Mouse (Mus musculus): ENCODE measurements around the gene Etv3. TPM values are rescaled to one million over a fixed set of nuclear protein-coding genes. Genes with fewer than 3 reads are reported as not detected.

Etv3 gene
- polyA plus RNA-seq, 1 experiment from 2014 or later: 7.3 TPM

DNA sequence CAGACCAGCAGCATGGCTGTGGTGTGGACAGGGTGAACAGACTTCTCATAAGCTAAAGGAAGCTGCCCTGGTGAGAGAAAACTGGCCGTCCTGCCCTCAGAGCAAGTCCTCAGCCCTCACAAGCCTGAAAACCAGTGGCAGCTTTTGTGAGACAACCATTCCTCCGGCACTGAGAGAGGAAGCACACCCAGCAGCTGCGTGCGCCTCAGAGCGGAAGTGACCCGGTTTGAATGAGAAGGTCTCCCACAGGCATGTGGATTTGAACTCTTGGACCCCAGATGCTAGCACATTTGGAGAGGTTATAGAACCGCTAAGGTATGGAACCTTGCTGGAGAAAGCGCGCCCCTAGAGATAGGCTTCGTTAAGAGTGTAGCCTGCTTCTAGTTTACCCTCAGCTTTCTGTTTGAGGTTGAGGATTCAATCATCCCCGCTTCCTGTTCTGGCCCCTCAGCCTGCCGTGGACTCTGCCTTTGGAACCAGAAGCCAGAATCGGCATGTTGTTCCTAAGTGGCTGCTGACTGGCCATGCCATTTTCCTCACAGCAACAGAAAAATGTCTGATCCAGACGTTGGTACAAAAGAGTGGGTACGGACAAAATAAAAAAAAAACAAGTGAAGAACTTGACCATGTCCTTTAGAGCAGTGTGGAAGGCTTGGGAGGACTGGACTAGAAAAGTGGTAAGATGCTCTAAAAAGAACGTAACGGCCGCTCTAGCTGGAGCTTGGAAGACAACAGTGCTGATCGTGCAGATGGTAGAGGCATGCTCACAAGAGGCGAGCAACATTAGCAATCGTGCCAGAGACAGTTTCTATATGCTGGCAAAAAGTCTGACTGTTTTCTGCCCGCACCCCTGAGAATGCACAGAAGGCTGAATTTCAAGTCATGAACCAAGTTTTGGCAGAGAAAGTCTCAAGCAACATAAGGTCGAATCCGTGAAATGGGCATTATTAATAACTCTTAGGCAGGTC lies 24.8 kb upstream of the Etv3 start:
- Histone ChIP-seq H3K9me3 (ENCODE audit: control insufficient read depth, low read length) (no peaks in the 10 kb centered on the region), H3K27ac (replicated peaks in 1 of 2; ENCODE audit: control insufficient read depth in 1 of 2, insufficient read depth in 1 of 2, low read depth in 2 of 2, low read length in 2 of 2) (no peak overlapping the region), H3K4me1 (ENCODE audit: control insufficient read depth in 2 of 2, insufficient read depth in 2 of 2, low read length in 2 of 2) (no peaks in the 10 kb centered on the region), H3K36me3 (ENCODE audit: control insufficient read depth, insufficient read depth, low read length) (no peaks in the 10 kb centered on the region), H3K4me3 (ENCODE audit: control insufficient read depth in 1 of 2, insufficient read depth in 1 of 2, low read depth in 1 of 2, low read length in 2 of 2) (no peak overlapping the region), H3K4me2 (ENCODE audit: low read length) (no peak overlapping the region), H3K9ac (ENCODE audit: low read length) (no peak overlapping the region), H3K27me3 (ENCODE audit: control insufficient read depth, insufficient read depth, low read length) (peaks cover 4% of the 10 kb centered on the region; the same call in 1 of the 2 replicates)
- ATAC-seq (ENCODE audit: insufficient number of reproducible peaks, insufficient read depth, low FRiP score, low read depth): no peak
- 70% methylated on average over 24 of the region's 24 CpGs for WGBS

DNA sequence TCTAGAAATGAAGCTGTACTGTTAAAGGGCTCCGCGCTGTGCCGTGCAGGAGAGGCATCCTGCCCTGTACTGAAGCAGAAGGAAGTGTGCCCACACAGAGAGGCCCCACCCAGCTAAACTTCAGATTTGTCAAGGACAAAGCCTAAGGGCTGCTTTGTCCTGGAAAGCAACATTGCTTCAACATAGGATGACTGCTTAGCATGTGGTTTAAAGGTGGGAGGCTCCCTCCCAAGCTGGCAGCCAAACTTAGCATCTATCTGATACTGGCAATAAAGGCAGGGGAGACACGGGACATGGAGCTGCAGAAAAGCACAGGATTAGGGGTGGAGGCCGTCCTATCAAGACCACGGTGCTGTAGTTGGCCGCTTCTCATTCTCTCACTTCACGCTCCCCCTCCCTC lies 24.1 kb upstream of the Etv3 start:
- no peak overlapping the region for H3K4me3 ChIP-seq (ENCODE audit: control insufficient read depth in 1 of 2, insufficient read depth in 1 of 2, low read depth in 1 of 2, low read length in 2 of 2)
- H3K27ac ChIP-seq (replicated peaks in 1 of 2; ENCODE audit: control insufficient read depth in 1 of 2, insufficient read depth in 1 of 2, low read depth in 2 of 2, low read length in 2 of 2): no peak overlapping the region
- no peak for ATAC-seq (ENCODE audit: insufficient number of reproducible peaks, insufficient read depth, low FRiP score, low read depth)
- H3K4me1 ChIP-seq (ENCODE audit: control insufficient read depth in 2 of 2, insufficient read depth in 2 of 2, low read length in 2 of 2): no peaks in the 10 kb centered on the region
- WGBS: 44% methylated on average over 8 of the region's 8 CpGs
- no peaks in the 10 kb centered on the region for H3K9me3 ChIP-seq (ENCODE audit: control insufficient read depth, low read length)
- no peak overlapping the region for H3K9ac ChIP-seq (ENCODE audit: low read length)
- H3K4me2 ChIP-seq (ENCODE audit: low read length): no peak overlapping the region
- H3K36me3 ChIP-seq (ENCODE audit: control insufficient read depth, insufficient read depth, low read length): no peaks in the 10 kb centered on the region
- H3K27me3 ChIP-seq (ENCODE audit: control insufficient read depth, insufficient read depth, low read length): peaks cover 4% of the 10 kb centered on the region; the same call in 1 of the 2 replicates

GRCm38 (mm10) chr3:87502771-87503170 lies 22.4 kb upstream of the Etv3 start:
- no peak overlapping the region for H3K27ac ChIP-seq (replicated peaks in 1 of 2; ENCODE audit: control insufficient read depth in 1 of 2, insufficient read depth in 1 of 2, low read depth in 2 of 2, low read length in 2 of 2)
- ATAC-seq (ENCODE audit: insufficient number of reproducible peaks, insufficient read depth, low FRiP score, low read depth): no peak
- H3K4me1 ChIP-seq (ENCODE audit: control insufficient read depth in 2 of 2, insufficient read depth in 2 of 2, low read length in 2 of 2): no peaks in the 10 kb centered on the region

GRCm38 (mm10) chr3:87504330-87504729 lies 20.9 kb upstream of the Etv3 start:
- Histone ChIP-seq H3K27me3 (ENCODE audit: control insufficient read depth, insufficient read depth, low read length) (peaks cover 4% of the 10 kb centered on the region; the same call in 1 of the 2 replicates), H3K9me3 (ENCODE audit: control insufficient read depth, low read length) (no peaks in the 10 kb centered on the region), H3K4me1 (ENCODE audit: control insufficient read depth in 2 of 2, insufficient read depth in 2 of 2, low read length in 2 of 2) (peaks cover 10% of the 10 kb centered on the region in 2 experiments), H3K9ac (ENCODE audit: low read length) (no peak overlapping the region), H3K4me2 (ENCODE audit: low read length) (no peak overlapping the region), H3K36me3 (ENCODE audit: control insufficient read depth, insufficient read depth, low read length) (no peaks in the 10 kb centered on the region), H3K27ac (replicated peaks in 1 of 2; ENCODE audit: control insufficient read depth in 1 of 2, insufficient read depth in 1 of 2, low read depth in 2 of 2, low read length in 2 of 2) (no peak overlapping the region), H3K4me3 (ENCODE audit: control insufficient read depth in 1 of 2, insufficient read depth in 1 of 2, low read depth in 1 of 2, low read length in 2 of 2) (no peak overlapping the region)
- no peak for ATAC-seq (ENCODE audit: insufficient number of reproducible peaks, insufficient read depth, low FRiP score, low read depth)
- WGBS: 19% methylated on average over 7 of the region's 7 CpGs

More at GRCm38 (mm10) chr3:87502771-87503170, 22.4 kb upstream of the Etv3 start:
- WGBS: 93% methylated on average over 6 of the region's 6 CpGs
- Histone ChIP-seq H3K9me3 (ENCODE audit: control insufficient read depth, low read length) (no peaks in the 10 kb centered on the region), H3K27me3 (ENCODE audit: control insufficient read depth, insufficient read depth, low read length) (peaks cover 4% of the 10 kb centered on the region; the same call in 1 of the 2 replicates), H3K36me3 (ENCODE audit: control insufficient read depth, insufficient read depth, low read length) (no peaks in the 10 kb centered on the region), H3K4me2 (ENCODE audit: low read length) (no peak overlapping the region), H3K4me3 (ENCODE audit: control insufficient read depth in 1 of 2, insufficient read depth in 1 of 2, low read depth in 1 of 2, low read length in 2 of 2) (no peak overlapping the region), H3K9ac (ENCODE audit: low read length) (no peak overlapping the region)

DNA sequence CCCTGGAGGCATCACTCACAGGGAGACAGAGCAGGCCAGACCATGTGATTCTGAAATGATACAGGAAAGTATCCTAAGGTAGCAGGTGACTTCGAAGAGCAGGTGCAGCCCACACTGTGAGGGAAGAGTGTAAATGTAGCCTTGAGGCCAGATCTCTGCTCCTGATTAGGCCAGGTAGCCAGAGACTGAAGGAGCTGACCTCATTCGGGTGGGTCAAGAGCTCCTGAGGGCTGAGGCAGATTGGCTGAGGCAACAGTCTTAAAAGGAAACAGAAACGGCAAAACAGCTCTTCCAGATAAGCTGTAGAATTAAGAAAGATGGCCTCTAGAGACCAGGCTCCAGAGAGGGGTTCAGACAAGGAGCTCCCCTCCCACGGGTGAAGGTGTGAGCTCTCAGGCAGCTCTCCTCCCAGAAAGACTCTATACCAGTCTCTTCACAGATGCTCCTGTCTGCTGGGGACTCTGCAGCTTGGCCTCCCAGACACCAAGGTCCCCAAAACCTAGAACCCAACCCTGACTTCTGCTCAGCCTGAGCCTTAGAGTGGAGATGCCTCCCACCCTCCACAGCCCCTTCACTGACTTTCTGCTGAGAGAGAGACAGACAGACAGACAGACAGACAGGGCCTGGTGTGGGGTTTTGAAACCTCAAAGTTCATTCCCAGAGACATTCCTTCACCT lies 20.3 kb upstream of the Etv3 start:
- 46% methylated on average over 4 of the region's 4 CpGs for WGBS
- Histone ChIP-seq H3K4me2 (ENCODE audit: low read length) (no peak overlapping the region), H3K27me3 (ENCODE audit: control insufficient read depth, insufficient read depth, low read length) (peaks cover 4% of the 10 kb centered on the region; the same call in 1 of the 2 replicates), H3K9me3 (ENCODE audit: control insufficient read depth, low read length) (no peaks in the 10 kb centered on the region), H3K4me3 (ENCODE audit: control insufficient read depth in 1 of 2, insufficient read depth in 1 of 2, low read depth in 1 of 2, low read length in 2 of 2) (no peak overlapping the region), H3K4me1 (ENCODE audit: control insufficient read depth in 2 of 2, insufficient read depth in 2 of 2, low read length in 2 of 2) (peaks cover 12 to 16% of the 10 kb centered on the region in 2 experiments), H3K36me3 (ENCODE audit: control insufficient read depth, insufficient read depth, low read length) (no peaks in the 10 kb centered on the region), H3K9ac (ENCODE audit: low read length) (no peak overlapping the region), H3K27ac (replicated peaks in 1 of 2; ENCODE audit: control insufficient read depth in 1 of 2, insufficient read depth in 1 of 2, low read depth in 2 of 2, low read length in 2 of 2) (no peak overlapping the region)
- ATAC-seq (ENCODE audit: insufficient number of reproducible peaks, insufficient read depth, low FRiP score, low read depth): no peak

GRCm38 (mm10) chr3:87506456-87507416 lies 18.5 kb upstream of the Etv3 start:
- Histone ChIP-seq H3K9ac (ENCODE audit: low read length) (no peak overlapping the region), H3K4me1 (ENCODE audit: control insufficient read depth in 2 of 2, insufficient read depth in 2 of 2, low read length in 2 of 2) (peaks cover 15 to 21% of the 10 kb centered on the region in 2 experiments), H3K36me3 (ENCODE audit: control insufficient read depth, insufficient read depth, low read length) (no peaks in the 10 kb centered on the region), H3K4me3 (ENCODE audit: control insufficient read depth in 1 of 2, insufficient read depth in 1 of 2, low read depth in 1 of 2, low read length in 2 of 2) (no peak overlapping the region), H3K9me3 (ENCODE audit: control insufficient read depth, low read length) (no peaks in the 10 kb centered on the region), H3K4me2 (ENCODE audit: low read length) (no peak overlapping the region), H3K27me3 (ENCODE audit: control insufficient read depth, insufficient read depth, low read length) (peaks cover 2% of the 10 kb centered on the region; the same call in 1 of the 2 replicates), H3K27ac (replicated peaks in 1 of 2; ENCODE audit: control insufficient read depth in 1 of 2, insufficient read depth in 1 of 2, low read depth in 2 of 2, low read length in 2 of 2) (no peak overlapping the region)
- 63% methylated on average over 12 of the region's 12 CpGs for WGBS
- no peak for ATAC-seq (ENCODE audit: insufficient number of reproducible peaks, insufficient read depth, low FRiP score, low read depth)
